Mouse (Mus musculus) urinary bladder, adult 18-20 months (tissue): ENCODE results near the gene Cyp2c54.
"Not testable (repeated sequence)": the region's sequence is repeated elsewhere in the genome, so short reads cannot be mapped to it uniquely, and the experiment has no call there.

Source experiments
- DNase-seq, 2 experiments: peaks; one replicate each; pipeline ENCODE4 v3.0.0; 2022; ENCODE audit warnings: low spot score in 2 of 2, mixed read lengths in 2 of 2

Gene Cyp2c54

GRCm38 (mm10) chr19:40073701-40074100 lies at the start of gene Cyp2c54:
Gene Cyp2c54 (minus strand): TSS chr19:40073827.
- no peak for DNase-seq

GRCm38 (mm10) chr19:40119624-40120023 lies 46.0 kb upstream of the Cyp2c54 start:
- not testable (repeated sequence) for DNase-seq

- no peak for DNase-seq
Measured at GRCm38 (mm10) chr19:40091111-40091510, 17.5 kb upstream of the Cyp2c54 start.

GRCm38 (mm10) chr19:40089421-40089820 lies 15.8 kb upstream of the Cyp2c54 start, which contains the start of gene Cyp2c50:
Gene Cyp2c50 (plus strand): TSS chr19:40089688.
- not testable (repeated sequence) for DNase-seq

GRCm38 (mm10) chr19:40088381-40088780 lies 14.8 kb upstream of the Cyp2c54 start:
- no peak for DNase-seq

- DNase-seq = not testable (repeated sequence)
Measured at GRCm38 (mm10) chr19:39992140-39992539, 81.5 kb downstream of the Cyp2c54 start, which contains the start of gene Cyp2c37. Gene Cyp2c37 (plus strand): TSS chr19:39992424.

- no peak for DNase-seq
Measured at GRCm38 (mm10) chr19:39989471-39989870, 84.2 kb downstream of the Cyp2c54 start.
